Mouse (Mus musculus) liver, postnatal 0 days (tissue): ENCODE measurements around the gene Olfr642. TPM values are rescaled to one million over a fixed set of nuclear protein-coding genes. Genes with fewer than 3 reads are reported as not detected.

Source experiments
- ATAC-seq: fragments of 200-750 bp; cut with Nextera tagmentation; 2 replicates; pipeline ENCODE4 v1.8.0; 2017; ENCODE audit warnings: mild to moderate bottlenecking, moderate library complexity
- DNase-seq: peaks from one replicate; pipeline ENCODE4 v3.0.0-alpha.2; 2016
- H3K27ac ChIP-seq: fragments of 300-500 bp; sonication (generic); 2 replicates; pipeline ENCODE4 v1.5.1; 2014; ENCODE audit warnings: antibody characterized with exemption, moderate library complexity, mild to moderate bottlenecking, low read depth
- H3K27me3 ChIP-seq: fragments of 300-500 bp; sonication (generic); 2 replicates; pipeline ENCODE4 v1.6.1; 2014; ENCODE audit warnings: low read length, control low read depth, mixed read lengths; ENCODE audit not compliant: insufficient read depth
- H3K36me3 ChIP-seq: fragments of 300-500 bp; sonication (generic); replicated peaks from 2 replicates; pipeline ENCODE4 v1.6.1; 2014; ENCODE audit warnings: mild to moderate bottlenecking, control low read depth, low read length, moderate library complexity, mixed read lengths; ENCODE audit not compliant: insufficient read depth
- H3K4me1 ChIP-seq: fragments of 300-500 bp; sonication (generic); 2 replicates; pipeline ENCODE4 v1.6.1; 2014; ENCODE audit warnings: antibody characterized with exemption, mild to moderate bottlenecking, control low read depth; ENCODE audit not compliant: insufficient read depth
- H3K4me2 ChIP-seq: fragments of 300-500 bp; sonication (generic); 2 replicates; pipeline ENCODE4 v1.6.1; 2014; ENCODE audit warnings: low read depth, mild to moderate bottlenecking, low read length, moderate library complexity, mixed read lengths
- H3K4me3 ChIP-seq: fragments of 300-500 bp; sonication (generic); 2 replicates; pipeline ENCODE4 v1.5.1; 2014; ENCODE audit warnings: low read depth, low read length
- H3K9ac ChIP-seq: fragments of 300-500 bp; sonication (generic); replicated peaks from 2 replicates; pipeline ENCODE4 v1.6.1; 2014; ENCODE audit warnings: mild to moderate bottlenecking, moderate library complexity
- H3K9me3 ChIP-seq: fragments of 300-500 bp; sonication (generic); 2 replicates; pipeline ENCODE4 v1.6.1; 2016; ENCODE audit warnings: mild to moderate bottlenecking, control low read depth, low read length, mixed read lengths
- CTCF ChIP-seq: sonication (generic); IDR thresholded peaks from 2 replicates; pipeline ENCODE4 v1.5.1; 2016; ENCODE audit warnings: antibody characterized with exemption, low read depth
- EP300 ChIP-seq: IDR thresholded peaks from 2 replicates; pipeline ENCODE4 v1.6.1; 2016; ENCODE audit warnings: antibody characterized with exemption, low read depth, mild to moderate bottlenecking
- WGBS: fragments of 180-500 bp; shearing (Covaris S2); extraction: QIAGEN DNeasy Blood & Tissue Kit; methylation state at CpG from one replicate; pipeline ENCODE4 v1.1.7; 2014; ENCODE audit not compliant: insufficient replicate concordance; 5-methylcytosine and 5-hydroxymethylcytosine counted together
- polyA plus RNA-seq: library from polyadenylated mRNA; unstranded; fragments of >200 nt; fragmentation: Nextera tagmentation; extraction: Ambion mirVana; gene quantifications from 2 replicates; pipeline ENCODE4 v1.2.1, GENCODE M21; 2015

Gene Olfr642
- polyA plus RNA-seq, result not detected in 2 replicates

DNA sequence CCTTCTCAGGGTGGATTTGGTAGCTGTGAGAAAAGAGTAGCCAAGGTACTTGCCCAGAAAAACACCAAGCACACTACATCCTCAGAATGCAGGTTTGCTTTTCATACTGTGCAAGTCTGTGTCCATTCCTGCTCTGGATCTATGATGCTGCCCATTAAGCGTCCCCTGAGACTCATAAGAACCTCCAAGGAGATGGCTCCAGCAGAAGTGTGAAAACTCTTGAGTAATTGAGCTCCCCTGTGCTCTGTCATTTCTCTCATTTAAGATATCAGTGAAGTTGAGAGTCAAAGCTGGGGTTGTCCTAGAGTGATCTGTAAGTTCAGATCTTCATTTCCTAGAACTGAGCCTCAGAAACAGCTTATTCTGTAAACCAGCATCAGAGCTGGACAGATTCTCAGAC, at the start of gene Olfr642:
Gene Olfr642, minus strand, starts transcription at position 101 of the 400 bp plus-strand sequence.
- H3K9ac ChIP-seq, result no peak within 1 kb of the TSS
- H3K4me2 ChIP-seq, result no peak within 1 kb of the TSS
- H3K36me3 ChIP-seq, result no peaks in the 10 kb centered on the region
- no peaks in the 10 kb centered on the region for H3K9me3 ChIP-seq
- H3K4me1 ChIP-seq, result no peaks in the 10 kb centered on the region
- ATAC-seq (no peak), DNase-seq (no peak)
- 67% methylated on average over 1 of the region's 1 CpGs for WGBS
- H3K27me3 ChIP-seq, result no peaks in the 10 kb centered on the region
- no peak within 1 kb of the TSS for H3K27ac ChIP-seq
- no peak within 1 kb of the TSS for H3K4me3 ChIP-seq
- TF ChIP-seq EP300, result no peak
- no peak for TF ChIP-seq CTCF

- TF ChIP-seq EP300 (no peak), CTCF (no peak)
- no peaks in the 10 kb centered on the region for H3K4me1 ChIP-seq
- no peak for ATAC-seq
- H3K4me3 ChIP-seq, result no peak within 1 kb of the TSS
- H3K27me3 ChIP-seq, result no peaks in the 10 kb centered on the region
- H3K9ac ChIP-seq, result no peak within 1 kb of the TSS
- whole genome bisulfite sequencing, result 72% methylated on average over 1 of the region's 1 CpGs
- H3K27ac ChIP-seq, result no peak within 1 kb of the TSS
- no peaks in the 10 kb centered on the region for H3K36me3 ChIP-seq
- no peak for DNase-seq
- H3K4me2 ChIP-seq, result no peak within 1 kb of the TSS
- no peaks in the 10 kb centered on the region for H3K9me3 ChIP-seq
Observed at GRCm38 (mm10) chr7:104085365-104085764, 32.9 kb upstream of the Olfr642 start, which contains the start of gene Olfr645. Gene Olfr645, minus strand, starts transcription at chr7:104085465.

GRCm38 (mm10) chr7:104071769-104072168, 19.3 kb upstream of the Olfr642 start, which contains the start of gene Olfr644:
Gene Olfr644, minus strand, starts transcription at chr7:104071869.
- Histone ChIP-seq H3K4me1 (no peaks in the 10 kb centered on the region), H3K4me2 (no peak within 1 kb of the TSS), H3K36me3 (no peaks in the 10 kb centered on the region), H3K27ac (no peak within 1 kb of the TSS), H3K4me3 (no peak within 1 kb of the TSS), H3K9ac (no peak within 1 kb of the TSS), H3K9me3 (no peaks in the 10 kb centered on the region), H3K27me3 (no peaks in the 10 kb centered on the region)
- ATAC-seq (no peak), DNase-seq (no peak)
- TF ChIP-seq CTCF, result no peak
- WGBS, result 65% methylated on average over 2 of the region's 2 CpGs

DNA sequence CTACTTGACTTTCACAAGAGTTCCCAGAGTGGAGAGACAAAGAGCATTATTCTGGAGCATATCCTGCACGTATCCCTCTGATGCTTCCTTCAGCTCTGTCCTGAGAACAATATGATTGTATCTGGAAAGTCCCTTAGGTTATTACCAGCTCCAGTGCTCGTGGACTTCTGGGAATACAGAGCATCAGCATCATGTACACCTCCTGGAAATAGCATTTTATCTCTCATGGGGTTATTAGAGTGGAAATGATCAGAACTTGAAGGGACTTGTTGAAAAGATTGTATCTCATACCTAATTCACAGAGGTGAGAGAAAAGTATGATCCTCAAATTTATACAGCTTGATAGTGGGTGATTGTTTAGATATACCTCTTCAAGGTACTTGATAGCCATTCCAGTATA, 8.9 kb upstream of the Olfr642 start, which contains the start of gene 4930516K23Rik:
Gene 4930516K23Rik, minus strand, starts transcription at position 101 of the 400 bp plus-strand sequence.
- Histone ChIP-seq H3K27me3 (no peaks in the 10 kb centered on the region), H3K4me1 (no peaks in the 10 kb centered on the region), H3K27ac (no peak within 1 kb of the TSS), H3K9ac (no peak within 1 kb of the TSS), H3K36me3 (no peaks in the 10 kb centered on the region), H3K4me3 (no peak within 1 kb of the TSS), H3K9me3 (no peaks in the 10 kb centered on the region), H3K4me2 (no peak within 1 kb of the TSS)
- ATAC-seq (no peak), DNase-seq (no peak)
- TF ChIP-seq CTCF, result no peak
- TF ChIP-seq EP300, result no peak
- WGBS, result 47% methylated on average over 2 of the region's 2 CpGs

- WGBS, result 62% methylated on average over 1 of the region's 1 CpGs
Observed at GRCm38 (mm10) chr7:104059215-104059614, 6.7 kb upstream of the Olfr642 start.

GRCm38 (mm10) chr7:104050745-104051144, 1.7 kb downstream of the Olfr642 start:
- no peaks in the 10 kb centered on the region for H3K27me3 ChIP-seq
- H3K4me3 ChIP-seq, result no peak overlapping the region
- WGBS, result 65% methylated on average over 4 of the region's 4 CpGs
- H3K4me1 ChIP-seq, result no peaks in the 10 kb centered on the region
- ATAC-seq (no peak), DNase-seq (no peak)
- TF ChIP-seq CTCF (no peak), EP300 (no peak)
- H3K4me2 ChIP-seq, result no peak overlapping the region
- no peaks in the 10 kb centered on the region for H3K36me3 ChIP-seq
- no peak overlapping the region for H3K9ac ChIP-seq
- no peaks in the 10 kb centered on the region for H3K9me3 ChIP-seq
- H3K27ac ChIP-seq, result no peak overlapping the region

More at GRCm38 (mm10) chr7:104059215-104059614, 6.7 kb upstream of the Olfr642 start:
- no peak for ATAC-seq
- no peak overlapping the region for H3K4me3 ChIP-seq
- no peak for DNase-seq
- H3K27me3 ChIP-seq, result no peaks in the 10 kb centered on the region
- no peaks in the 10 kb centered on the region for H3K36me3 ChIP-seq
- H3K27ac ChIP-seq, result no peak overlapping the region
- no peaks in the 10 kb centered on the region for H3K9me3 ChIP-seq
- TF ChIP-seq EP300 (no peak), CTCF (no peak)
- no peaks in the 10 kb centered on the region for H3K4me1 ChIP-seq
- no peak overlapping the region for H3K4me2 ChIP-seq
- H3K9ac ChIP-seq, result no peak overlapping the region

- no peaks in the 10 kb centered on the region for H3K36me3 ChIP-seq
- WGBS, result 51% methylated on average over 1 of the region's 1 CpGs
- H3K4me3 ChIP-seq, result no peak within 1 kb of the TSS
- no peak for TF ChIP-seq EP300
- no peak for TF ChIP-seq CTCF
- H3K4me1 ChIP-seq, result no peaks in the 10 kb centered on the region
- ATAC-seq, result no peak
- no peaks in the 10 kb centered on the region for H3K9me3 ChIP-seq
- H3K4me2 ChIP-seq, result no peak within 1 kb of the TSS
- no peak within 1 kb of the TSS for H3K27ac ChIP-seq
- no peak within 1 kb of the TSS for H3K9ac ChIP-seq
- no peaks in the 10 kb centered on the region for H3K27me3 ChIP-seq
- DNase-seq, result no peak
Observed at GRCm38 (mm10) chr7:104035145-104035544, 17.3 kb downstream of the Olfr642 start, which contains the start of gene Olfr641. Gene Olfr641, plus strand, starts transcription at chr7:104035445.
